8 mouse cellular contexts compared by ENCODE assay signal in the genomic region with DNA sequence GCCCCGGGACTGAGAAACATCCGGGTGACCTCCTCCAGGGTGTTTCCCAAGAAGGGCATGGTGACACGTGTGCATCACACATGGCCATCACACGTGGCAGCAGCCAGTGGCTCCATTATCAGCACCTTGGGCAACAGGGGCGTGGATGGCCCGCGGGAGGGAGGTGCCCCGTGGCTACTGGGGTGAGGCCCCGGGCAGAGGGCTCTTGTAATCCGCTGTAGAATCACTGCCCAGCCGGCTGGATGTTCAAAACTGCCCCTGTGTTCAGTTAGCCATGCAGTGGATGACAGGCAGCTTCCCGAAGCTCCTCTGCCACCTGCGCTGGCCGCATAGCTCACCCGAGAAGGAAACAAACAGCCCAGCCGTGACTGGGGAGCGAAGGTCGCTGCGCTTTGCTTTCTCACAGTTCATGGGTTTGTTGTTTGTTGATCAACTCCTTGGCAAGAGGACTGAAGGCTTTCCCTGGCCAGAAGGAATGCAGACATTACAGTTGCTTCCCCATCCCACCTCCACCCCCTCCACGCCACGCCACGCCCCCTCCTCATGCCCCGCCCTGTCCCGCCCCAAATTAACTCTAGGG. TPM values are rescaled to one million over a fixed set of nuclear protein-coding genes. Genes with fewer than 3 reads are reported as not detected.
A peak's percentile ranks its signal among the peaks of the same experiment; 100 is the strongest.
DNase-seq lines count a peak whose midpoint lies in the region; ATAC-seq and TF ChIP-seq lines count a peak whose summit lies in the region.

No protein-coding gene starts in this region.

- peak; percentile 95 for DNase-seq in heart, adult 11 months
- no peak for DNase-seq in heart, adult 8-10 months (ENCODE audit: low spot score)
- DNase-seq in embryonic facial prominence, embryonic 14.5 days (ENCODE audit: low spot score): no peak
- peak; percentile 95 for DNase-seq in kidney, adult 11 months
- peak; percentile 31 for DNase-seq in lung, postnatal 0 days (ENCODE audit: low spot score)
- peak; percentile 87 for DNase-seq in stomach, postnatal 0 days (ENCODE audit: low spot score)
- no peak for DNase-seq in left cerebral cortex, postnatal 10 days (ENCODE audit: extremely low spot score in 1 of 2, low spot score in 2 of 2)
- DNase-seq in gastrocnemius, postnatal 4 days (ENCODE audit: low spot score in 2 of 2): no peak

- ATAC-seq in embryonic facial prominence, embryonic 14.5 days (ENCODE audit: low read depth): no peak
- ATAC-seq in lung, postnatal 0 days: peak; percentile 46
- peak; percentile 88 for ATAC-seq in stomach, postnatal 0 days (ENCODE audit: low FRiP score, low TSS enrichment)

- peak overlapping the region; percentile 46 for H3K4me2 ChIP-seq in embryonic facial prominence, embryonic 14.5 days (ENCODE audit: low read depth, low read length)
- H3K4me2 ChIP-seq in lung, postnatal 0 days (replicated peaks; ENCODE audit: low read depth, low read length): peak overlapping the region; percentile 42
- peak overlapping the region; percentile 51 for H3K4me2 ChIP-seq in stomach, postnatal 0 days (replicated peaks; ENCODE audit: low read depth)

- whole genome bisulfite sequencing in embryonic facial prominence, embryonic 14.5 days: 27% methylated on average over 24 of the region's 24 CpGs
- WGBS in lung, postnatal 0 days: 17% methylated on average over 24 of the region's 24 CpGs
- WGBS in stomach, postnatal 0 days: 17% methylated on average over 24 of the region's 24 CpGs

- TF ChIP-seq EP300 in lung, postnatal 0 days (IDR thresholded peaks at IDR 0.05): no peak
- TF ChIP-seq EP300 in stomach, postnatal 0 days (optimal IDR thresholded peaks at IDR 0.05): no peak

- H3K36me3 ChIP-seq in embryonic facial prominence, embryonic 14.5 days (ENCODE audit: control insufficient read depth, insufficient read depth, low read length): no peaks in the 10 kb centered on the region
- no peaks in the 10 kb centered on the region for H3K36me3 ChIP-seq in lung, postnatal 0 days (ENCODE audit: insufficient read depth, low read length)
- H3K36me3 ChIP-seq in stomach, postnatal 0 days (ENCODE audit: control insufficient read depth, insufficient read depth, low read length): no peaks in the 10 kb centered on the region

- H3K4me3 ChIP-seq in embryonic facial prominence, embryonic 14.5 days (ENCODE audit: low read depth, low read length): peak overlapping the region; percentile 19; the same call in 1 of the 2 replicates
- peak overlapping the region; percentile 20; the same call in 1 of the 2 replicates for H3K4me3 ChIP-seq in lung, postnatal 0 days (ENCODE audit: low read depth, low read length)
- H3K4me3 ChIP-seq in stomach, postnatal 0 days (ENCODE audit: low read depth, low read length): peak overlapping the region; percentile 6; the same call in 1 of the 2 replicates

- no peaks in the 10 kb centered on the region for H3K9me3 ChIP-seq in embryonic facial prominence, embryonic 14.5 days (ENCODE audit: control insufficient read depth, low read length)
- H3K9me3 ChIP-seq in lung, postnatal 0 days (ENCODE audit: low read length): no peaks in the 10 kb centered on the region
- H3K9me3 ChIP-seq in stomach, postnatal 0 days (ENCODE audit: control insufficient read depth, low read length): no peaks in the 10 kb centered on the region

- no peaks in the 10 kb centered on the region for H3K27me3 ChIP-seq in embryonic facial prominence, embryonic 14.5 days (replicated peaks; ENCODE audit: control insufficient read depth, insufficient read depth, low read length)
- no peaks in the 10 kb centered on the region for H3K27me3 ChIP-seq in lung, postnatal 0 days (replicated peaks; ENCODE audit: insufficient read depth, low read length)
- H3K27me3 ChIP-seq in stomach, postnatal 0 days (ENCODE audit: control insufficient read depth, insufficient read depth, low read length): no peaks in the 10 kb centered on the region

- H3K4me1 ChIP-seq in embryonic facial prominence, embryonic 14.5 days (ENCODE audit: control insufficient read depth, insufficient read depth, low read length): 0 out of 2 replicates have a peak, but pooled peaks cover 10% of the 10 kb centered on the region
- no peaks in the 10 kb centered on the region for H3K4me1 ChIP-seq in lung, postnatal 0 days (ENCODE audit: insufficient read depth, low read depth, low read length)
- H3K4me1 ChIP-seq in stomach, postnatal 0 days (replicated peaks; ENCODE audit: control insufficient read depth, insufficient read depth): no peaks in the 10 kb centered on the region

- H3K9ac ChIP-seq in embryonic facial prominence, embryonic 14.5 days (ENCODE audit: low read depth, low read length): no peak overlapping the region
- no peak overlapping the region for H3K9ac ChIP-seq in lung, postnatal 0 days (replicated peaks; ENCODE audit: low read depth)
- H3K9ac ChIP-seq in stomach, postnatal 0 days (ENCODE audit: low read length): no peak overlapping the region

- H3K27ac ChIP-seq in embryonic facial prominence, embryonic 14.5 days (replicated peaks; ENCODE audit: low read depth, low read length): no peak overlapping the region
- no peak overlapping the region for H3K27ac ChIP-seq in lung, postnatal 0 days (ENCODE audit: low read length)
- H3K27ac ChIP-seq in stomach, postnatal 0 days (replicated peaks): peak overlapping the region; percentile 63

- TF ChIP-seq CTCF in lung, postnatal 0 days (IDR thresholded peaks at IDR 0.05): no peak
- no peak for TF ChIP-seq CTCF in stomach, postnatal 0 days (IDR thresholded peaks at IDR 0.05; ENCODE audit: low read depth)

- intact Hi-C loops in left cerebral cortex, postnatal 10 days (cut with DNase I): loop anchor here (10.0 kb wide), 1 partner anchor 92 kb away; no protein-coding TSS in a partner anchor

RNA-seq across cellular contexts. Expression of a gene that starts 13.7 kb away (rescaled TPM):
- total RNA-seq in heart, adult 8-10 months (2022): under 1 TPM in 1 of 4 experiments, not detected in 3; 0.55 TPM
- 3.2 and 3.5 TPM in 2 replicates for polyA plus RNA-seq in embryonic facial prominence, embryonic 14.5 days (2014; fragmentation: Nextera tagmentation; extraction: Ambion mirVana)
- 0.23 and 0.60 TPM in 2 replicates for polyA plus RNA-seq in lung, postnatal 0 days (2015; fragmentation: Nextera tagmentation; extraction: Ambion mirVana)
- polyA plus RNA-seq in stomach, postnatal 0 days (2015; fragmentation: Nextera tagmentation; extraction: Ambion mirVana): 0.76 and 0.80 TPM in 2 replicates
- 1 to 10 TPM; 4.4 to 6.2 TPM for total RNA-seq in left cerebral cortex, postnatal 10 days (2021)
- total RNA-seq in gastrocnemius, postnatal 4 days (2021): 1 to 10 TPM; 4.1 to 5.3 TPM

RNA-seq across cellular contexts. Expression of a gene that starts 16.0 kb away (rescaled TPM):
- total RNA-seq in heart, adult 8-10 months (2022): not detected
- polyA plus RNA-seq in embryonic facial prominence, embryonic 14.5 days (2014; fragmentation: Nextera tagmentation; extraction: Ambion mirVana): not detected in 2 replicates
- polyA plus RNA-seq in lung, postnatal 0 days (2015; fragmentation: Nextera tagmentation; extraction: Ambion mirVana): not detected in 2 replicates
- 0.24 TPM in 1 of 2 replicates, not detected in the other for polyA plus RNA-seq in stomach, postnatal 0 days (2015; fragmentation: Nextera tagmentation; extraction: Ambion mirVana)
- total RNA-seq in left cerebral cortex, postnatal 10 days (2021): not detected
- total RNA-seq in gastrocnemius, postnatal 4 days (2021): not detected

RNA-seq across cellular contexts. Expression of a gene that starts 45.6 kb away (rescaled TPM):
- 10 to 100 TPM; 28.8 to 42.7 (median 39.0) TPM for total RNA-seq in heart, adult 8-10 months (2022)
- polyA plus RNA-seq in embryonic facial prominence, embryonic 14.5 days (2014; fragmentation: Nextera tagmentation; extraction: Ambion mirVana): 0.50 and 0.58 TPM in 2 replicates
- polyA plus RNA-seq in lung, postnatal 0 days (2015; fragmentation: Nextera tagmentation; extraction: Ambion mirVana): 1.6 TPM in 2 replicates
- polyA plus RNA-seq in stomach, postnatal 0 days (2015; fragmentation: Nextera tagmentation; extraction: Ambion mirVana): 0.55 and 0.75 TPM in 2 replicates
- 1 to 10 TPM in 1 of 2 experiments, under 1 TPM in 1; 0.94 to 1.1 TPM for total RNA-seq in left cerebral cortex, postnatal 10 days (2021)
- total RNA-seq in gastrocnemius, postnatal 4 days (2021): 10 to 100 TPM; 19.6 to 20.1 TPM

Comparison
In these comparisons a context has a peak if more than half of its experiments do, and no peak if none do; other contexts are left out.
1. DNase-seq: peak in heart, adult 11 months (single experiment), kidney, adult 11 months (single experiment), lung, postnatal 0 days (single experiment) and stomach, postnatal 0 days (single experiment); none in heart, adult 8-10 months (single experiment), embryonic facial prominence, embryonic 14.5 days (single experiment), left cerebral cortex, postnatal 10 days (0 of 2) and gastrocnemius, postnatal 4 days (0 of 2).
2. RNA of a gene that starts 45.6 kb away (total RNA-seq): 28.8 to 42.7 TPM in heart, adult 8-10 months and 19.6 to 20.1 TPM in gastrocnemius, postnatal 4 days; 0.94 to 1.1 TPM in left cerebral cortex, postnatal 10 days; every median in the first group is over 10 times any median in the second.
3. Peak in every context shown above with its lines, with median percentiles within 50 percentile points of each other: H3K4me2 ChIP-seq and H3K4me3 ChIP-seq.